Mouse (Mus musculus): ENCODE measurements around the gene Gapdh.
A peak's percentile ranks its signal among the peaks of the same experiment; 100 is the strongest.

The Gapdh gene

GRCm38 (mm10) chr6:125166051-125166751 lies at the start of gene Gapdh:
TSS of gene Gapdh (minus strand) at chr6:125166467.
- DNase-seq (ENCODE audit: low read depth, low spot score): peak; percentile 53

DNA sequence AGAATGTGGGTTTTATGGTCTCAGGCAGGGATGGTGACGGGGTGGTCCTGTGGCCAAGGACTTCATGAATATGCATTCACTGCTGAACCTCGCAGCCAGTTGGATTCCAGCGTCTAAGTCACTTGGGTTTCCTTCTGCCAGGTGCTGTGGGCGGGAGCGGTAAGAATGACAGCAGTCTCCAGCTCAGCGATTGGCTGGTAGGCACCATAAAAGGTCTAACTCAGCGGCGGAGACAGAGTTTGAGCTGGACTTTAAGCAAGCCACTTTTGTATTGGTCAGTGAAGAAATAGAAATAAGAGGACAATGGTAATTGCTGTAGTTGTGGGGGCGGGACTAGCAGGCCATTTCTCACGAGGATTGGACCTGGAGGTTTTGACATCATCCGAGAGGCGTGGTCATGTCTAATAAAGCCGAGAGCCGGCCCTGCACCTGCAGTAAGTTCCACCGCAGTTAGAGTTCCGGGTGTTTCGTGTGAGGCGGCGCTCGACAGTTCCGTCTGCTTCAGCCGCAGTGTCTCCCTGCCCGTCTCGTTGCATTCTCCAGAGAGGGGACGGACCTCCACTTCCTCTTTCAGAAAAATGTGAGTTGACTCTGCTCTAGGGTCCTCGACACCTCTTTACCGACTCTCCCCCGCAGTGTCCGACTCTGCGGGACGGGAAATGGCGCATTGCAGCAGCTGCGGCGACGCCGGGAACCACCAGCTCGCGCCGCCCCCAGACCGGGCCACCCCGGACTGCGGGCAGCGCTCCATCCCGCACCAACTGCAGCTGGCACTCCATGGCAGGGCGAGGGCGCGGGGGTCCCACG lies 49.1 kb upstream of the Gapdh start, which contains the start of gene Vamp1:
Gene Vamp1 (plus strand): TSS at position 404 of the 807 bp plus-strand sequence.
- peak; percentile 96 for DNase-seq (ENCODE audit: low read depth, low spot score)

DNA sequence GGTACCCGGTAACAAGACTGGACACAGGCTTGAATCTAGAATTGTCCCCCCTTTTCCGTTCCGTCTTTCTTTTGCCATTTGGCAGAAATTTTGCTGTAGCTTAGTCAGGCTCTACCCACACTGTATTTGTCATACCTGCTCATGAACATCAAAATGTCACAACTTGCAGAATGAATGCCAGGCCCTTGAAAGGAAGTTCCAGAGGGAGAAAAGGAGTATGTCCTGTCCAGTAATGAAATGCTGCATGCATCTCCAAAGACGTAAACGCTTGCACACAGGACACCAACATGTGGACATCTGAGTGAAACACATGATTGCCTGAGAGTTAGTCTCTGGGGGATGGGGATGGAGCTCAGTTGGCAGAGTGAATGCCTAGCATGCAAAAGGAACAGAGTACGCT lies 47.4 kb upstream of the Gapdh start:
- DNase-seq (ENCODE audit: low read depth, low spot score): no peak

- DNase-seq (ENCODE audit: low read depth, low spot score): no peak
Measured at GRCm38 (mm10) chr6:125213129-125213528, 46.9 kb upstream of the Gapdh start.

GRCm38 (mm10) chr6:125212621-125213020 lies 46.4 kb upstream of the Gapdh start:
- no peak for DNase-seq (ENCODE audit: low read depth, low spot score)

DNA sequence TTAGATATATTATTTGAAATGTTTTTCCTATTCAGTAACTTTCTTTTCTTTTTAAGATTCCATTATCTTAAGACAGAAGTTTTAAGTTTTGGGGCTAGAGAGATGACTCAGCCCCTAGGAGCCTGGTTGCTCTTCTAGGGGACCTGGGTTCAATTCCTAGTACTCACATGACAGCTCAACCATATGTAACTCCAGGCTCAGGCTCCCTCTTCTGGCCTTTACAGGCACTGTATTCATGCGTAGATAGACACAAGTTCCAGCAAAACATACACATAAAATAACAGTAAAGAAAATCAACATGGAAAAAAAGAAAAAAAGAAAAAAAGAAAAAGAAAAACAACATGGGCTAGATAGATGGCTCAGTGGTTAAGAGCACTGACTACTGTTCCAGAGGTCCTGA lies 44.2 kb upstream of the Gapdh start:
- no peak for DNase-seq (ENCODE audit: low read depth, low spot score)

DNA sequence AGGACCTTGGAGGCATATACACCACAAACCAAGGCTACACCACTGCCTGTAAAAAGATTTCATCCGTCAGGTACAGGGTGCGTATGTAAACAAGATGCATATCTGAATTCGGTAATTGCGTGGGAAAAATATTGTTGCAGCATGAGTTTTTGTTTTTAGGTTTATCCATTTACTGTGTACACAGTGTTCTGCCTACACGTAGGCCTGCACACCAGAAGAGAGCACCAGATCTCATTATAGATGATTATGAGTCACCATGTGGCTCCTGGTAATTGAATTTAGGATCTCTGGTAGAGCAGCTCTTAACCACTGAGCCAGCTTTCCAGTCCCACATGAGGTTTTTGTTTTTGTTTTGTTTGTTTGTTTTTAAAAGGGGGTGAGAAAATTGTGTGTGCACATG lies 30.9 kb upstream of the Gapdh start:
- DNase-seq (ENCODE audit: low read depth, low spot score): no peak

- DNase-seq (ENCODE audit: low read depth, low spot score): no peak
Measured at GRCm38 (mm10) chr6:125196301-125196700, 30.0 kb upstream of the Gapdh start.

DNA sequence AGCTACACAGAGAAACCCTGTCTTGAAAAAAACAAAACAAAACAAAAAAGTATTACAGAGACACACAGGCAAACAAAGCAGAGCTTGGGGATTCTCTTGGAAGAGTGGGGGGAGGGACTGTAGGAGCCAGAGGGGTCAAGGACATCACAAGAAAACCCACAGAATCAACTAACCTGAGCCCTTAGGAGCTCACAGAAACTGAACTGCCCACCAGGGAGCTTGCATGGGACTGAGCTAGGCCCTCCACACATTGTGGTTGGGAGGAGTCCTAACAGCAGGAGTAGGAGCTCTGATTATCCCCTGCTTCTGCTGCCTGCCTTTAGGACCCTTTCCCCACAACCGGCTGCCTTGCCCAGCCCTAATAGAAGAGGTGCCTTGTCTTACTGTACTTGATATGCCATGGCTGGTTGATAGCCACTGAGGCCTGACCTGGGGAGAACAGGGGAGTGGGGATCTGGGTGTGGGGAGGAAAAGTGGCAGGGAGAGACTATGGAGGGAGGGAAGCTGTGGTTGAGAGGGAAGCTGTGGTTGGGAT lies 29.3 kb upstream of the Gapdh start:
- no peak for DNase-seq (ENCODE audit: low read depth, low spot score)

- DNase-seq (ENCODE audit: low read depth, low spot score): no peak
Measured at GRCm38 (mm10) chr6:125193390-125193789, 27.1 kb upstream of the Gapdh start.

GRCm38 (mm10) chr6:125192841-125193240 lies 26.6 kb upstream of the Gapdh start:
- DNase-seq (ENCODE audit: low read depth, low spot score): no peak

DNA sequence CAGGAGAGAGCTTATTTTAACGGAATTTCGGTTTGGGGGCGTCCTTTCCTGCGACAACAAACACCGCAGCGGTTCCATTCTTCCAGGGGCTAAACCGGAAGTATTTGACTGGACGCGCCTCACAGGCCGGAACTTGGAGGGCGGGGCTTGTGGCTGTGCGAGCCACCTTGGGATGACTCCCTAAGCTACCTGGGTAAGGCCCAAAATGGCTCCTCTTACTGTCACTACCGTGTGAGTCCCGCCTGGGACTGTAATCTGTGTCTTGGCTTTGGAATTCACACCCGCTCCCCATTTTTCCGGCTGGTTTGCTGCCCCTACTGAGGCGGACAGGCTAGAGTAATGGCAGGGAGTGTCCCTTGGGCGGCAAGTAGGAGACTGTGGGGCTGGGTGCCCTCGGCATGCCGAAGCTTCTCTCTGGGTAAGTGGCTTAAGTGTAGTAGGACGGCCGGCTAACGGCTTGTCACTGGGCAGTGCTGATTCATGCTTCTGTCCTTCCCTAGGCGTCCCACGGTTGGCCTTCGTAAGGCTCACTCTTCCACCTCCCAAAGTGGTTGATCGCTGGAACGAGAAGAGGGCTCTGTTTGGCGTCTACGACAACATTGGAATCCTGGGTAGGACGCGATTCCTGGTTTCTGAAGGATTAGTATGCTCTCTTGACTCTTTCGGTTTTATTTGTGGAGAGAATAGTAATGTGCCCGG lies 25.9 kb upstream of the Gapdh start:
- DNase-seq (ENCODE audit: low read depth, low spot score): peak; percentile 88

DNA sequence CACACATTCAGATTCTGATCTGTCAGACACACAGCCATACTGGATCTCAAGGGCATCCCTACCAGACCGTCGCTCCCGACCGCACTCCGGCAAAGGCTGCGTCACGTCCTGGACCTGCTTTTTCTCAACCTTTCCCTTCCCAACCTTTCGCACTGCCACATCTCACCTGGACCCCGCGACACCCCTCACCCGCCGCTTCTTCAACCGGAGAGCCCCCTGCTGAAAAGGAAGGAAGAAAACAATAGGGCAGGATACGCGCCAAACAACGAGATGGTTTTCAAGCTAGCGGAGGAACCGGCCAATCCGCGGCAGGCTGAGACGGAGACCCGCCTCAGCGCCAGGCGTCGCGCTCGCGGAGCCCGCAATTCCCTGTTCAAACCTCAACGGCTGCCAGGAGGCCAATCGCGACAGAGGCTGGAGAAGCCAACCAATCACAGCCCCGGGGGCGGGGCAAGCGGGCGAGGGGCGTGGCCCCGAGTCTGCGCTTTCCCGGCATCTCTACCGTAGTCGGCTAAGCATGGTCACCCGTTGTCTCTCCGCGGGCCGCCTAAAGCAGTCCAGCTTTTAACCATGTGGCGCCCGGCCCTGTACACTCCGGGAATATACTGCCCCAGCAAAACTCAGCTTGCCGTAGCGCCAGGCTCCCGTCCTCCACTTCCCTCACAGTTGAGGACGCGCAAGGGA lies 25.2 kb upstream of the Gapdh start, which contains the start of the genes Ncapd2 and Mrpl51:
Gene Ncapd2 (minus strand): TSS at position 370 of the 684 bp plus-strand sequence.
Gene Mrpl51 (plus strand): TSS at position 470 of the 684 bp plus-strand sequence.
- peak; percentile 98 for DNase-seq (ENCODE audit: low read depth, low spot score)

DNA sequence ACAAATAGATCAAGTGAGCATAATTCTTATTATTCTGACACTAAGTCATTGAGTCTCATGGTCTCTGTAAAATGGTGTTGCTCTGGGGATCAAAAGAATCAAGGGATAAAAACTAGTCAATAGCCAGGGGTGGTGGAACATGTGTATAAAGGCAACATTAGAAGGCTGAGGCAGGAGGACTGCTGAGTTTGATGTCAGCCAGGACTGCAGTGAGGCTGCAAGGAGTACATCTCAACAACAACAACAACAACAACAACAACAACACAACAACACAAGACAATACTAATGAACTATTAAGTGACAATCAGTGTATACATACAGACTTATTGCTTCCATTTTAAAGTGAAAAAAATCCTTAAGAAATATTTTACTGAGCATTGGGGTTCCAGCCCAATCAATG lies 24.5 kb upstream of the Gapdh start:
- DNase-seq (ENCODE audit: low read depth, low spot score): no peak

GRCm38 (mm10) chr6:125186203-125186602 lies 19.9 kb upstream of the Gapdh start:
- DNase-seq (ENCODE audit: low read depth, low spot score): no peak

DNA sequence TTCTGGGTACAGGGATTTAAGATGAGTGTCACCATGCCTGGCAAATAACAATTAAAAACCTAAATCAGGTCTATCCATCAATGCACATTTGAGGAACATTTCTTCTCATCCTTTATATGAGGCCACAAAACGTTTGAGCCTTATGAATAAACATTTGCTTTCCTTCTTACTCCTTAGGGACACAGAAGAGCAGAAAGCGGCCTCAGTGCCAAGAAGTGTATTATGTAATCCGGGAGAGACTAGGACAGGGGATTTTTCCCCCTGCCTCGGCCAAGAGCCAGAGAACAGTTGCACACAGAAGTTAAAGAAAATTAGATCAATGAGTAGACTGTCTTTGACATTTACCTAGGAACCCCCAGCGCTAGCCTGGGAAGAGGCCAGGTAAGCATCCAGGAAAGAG lies 15.9 kb upstream of the Gapdh start:
- no peak for DNase-seq (ENCODE audit: low read depth, low spot score)

- no peak for DNase-seq (ENCODE audit: low read depth, low spot score)
Measured at GRCm38 (mm10) chr6:125179601-125180000, 13.3 kb upstream of the Gapdh start.

- no peak for DNase-seq (ENCODE audit: low read depth, low spot score)
Measured at GRCm38 (mm10) chr6:125175469-125175868, 9.2 kb upstream of the Gapdh start.

GRCm38 (mm10) chr6:125173256-125173655 lies 7.0 kb upstream of the Gapdh start:
- no peak for DNase-seq (ENCODE audit: low read depth, low spot score)

- no peak for DNase-seq (ENCODE audit: low read depth, low spot score)
Measured at GRCm38 (mm10) chr6:125172474-125172873, 6.2 kb upstream of the Gapdh start.

DNA sequence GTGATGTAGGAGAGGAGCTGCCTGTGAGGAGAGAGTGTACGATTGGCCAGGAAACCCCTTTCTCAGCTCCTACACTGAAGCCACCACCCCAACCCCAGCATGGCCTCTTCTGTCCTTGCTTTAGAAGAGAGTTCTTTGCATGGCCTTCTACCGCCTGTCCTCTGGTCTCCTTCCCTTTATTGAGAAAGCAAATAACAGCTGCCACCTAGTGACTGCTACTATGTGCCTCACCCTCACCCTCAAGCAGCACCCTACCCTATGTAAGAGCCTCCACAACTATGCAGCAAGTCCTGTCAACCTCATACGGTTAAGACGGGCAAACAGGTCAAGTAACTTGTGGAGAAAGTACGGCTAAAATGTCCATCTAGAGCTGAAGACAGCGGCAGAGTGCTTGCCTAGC lies 3.9 kb upstream of the Gapdh start:
- no peak for DNase-seq (ENCODE audit: low read depth, low spot score)

Data from forelimb bud, embryonic 11.5 days (tissue).